11 mouse cellular contexts compared by ENCODE assay signal in genomic region chr6:29701051-29701450, GRCm38 (mm10). TPM values are rescaled to one million over a fixed set of nuclear protein-coding genes. Genes with fewer than 3 reads are reported as not detected.
DNase-seq lines count a peak whose midpoint lies in the region; ATAC-seq lines count a peak whose summit lies in the region.
"Had no signal": no experiment of that assay in that cellular context is flagged by ENCODE, and none has a peak within 500 bp of the region (broad histone marks: within the 10 kb centered on the region; RNA-seq: fewer than 3 reads in every experiment).

No protein-coding gene starts in this region.

- H3K9ac ChIP-seq in kidney, embryonic 15.5 days: no peak overlapping the region
- peak overlapping the region; percentile 86 for H3K9ac ChIP-seq in liver, embryonic 13.5 days
- H3K9ac ChIP-seq: embryonic facial prominence, embryonic 13.5 days had no signal

- no peaks in the 10 kb centered on the region for H3K9me3 ChIP-seq in kidney, embryonic 15.5 days (replicated peaks)
- no peaks in the 10 kb centered on the region for H3K9me3 ChIP-seq in liver, embryonic 13.5 days (replicated peaks)
- H3K9me3 ChIP-seq: embryonic facial prominence, embryonic 13.5 days had no signal

- no peak overlapping the region for H3K4me3 ChIP-seq in kidney, embryonic 15.5 days (replicated peaks)
- H3K4me3 ChIP-seq in liver, embryonic 13.5 days (replicated peaks): peak overlapping the region; percentile 58
- H3K4me3 ChIP-seq: embryonic facial prominence, embryonic 13.5 days had no signal

- H3K27ac ChIP-seq in kidney, embryonic 15.5 days: no peak overlapping the region
- H3K27ac ChIP-seq in liver, embryonic 13.5 days: peak overlapping the region; percentile 100
- H3K27ac ChIP-seq: embryonic facial prominence, embryonic 13.5 days had no signal

- ATAC-seq in kidney, embryonic 15.5 days (replicated peaks; ENCODE audit: low FRiP score): peak; percentile 78
- ATAC-seq in common myeloid progenitor, adult 5-6 weeks (replicated peaks; ENCODE audit: low read depth, poor library complexity, severe bottlenecking): peak; percentile 80
- ATAC-seq in liver, embryonic 13.5 days (ENCODE audit: low read depth): peak; percentile 88

- no peaks in the 10 kb centered on the region for H3K27me3 ChIP-seq in kidney, embryonic 15.5 days
- no peaks in the 10 kb centered on the region for H3K27me3 ChIP-seq in liver, embryonic 13.5 days

- no peak overlapping the region for H3K4me2 ChIP-seq in kidney, embryonic 15.5 days
- peak overlapping the region; percentile 82 for H3K4me2 ChIP-seq in liver, embryonic 13.5 days
- H3K4me2 ChIP-seq: embryonic facial prominence, embryonic 13.5 days had no signal

- 64% methylated on average over 6 of the region's 6 CpGs for WGBS in kidney, embryonic 15.5 days
- WGBS in liver, embryonic 13.5 days (ENCODE audit: insufficient replicate concordance): 21% methylated on average over 6 of the region's 6 CpGs

- H3K4me1 ChIP-seq in kidney, embryonic 15.5 days: no peaks in the 10 kb centered on the region
- H3K4me1 ChIP-seq in liver, embryonic 13.5 days (replicated peaks): peaks cover 93% of the 10 kb centered on the region
- H3K4me1 ChIP-seq: embryonic facial prominence, embryonic 13.5 days had no signal

- no peak for DNase-seq in kidney, postnatal 14 days
- DNase-seq in liver, embryonic 13.5 days: peak; percentile 94
- DNase-seq in spleen, postnatal 4 days (ENCODE audit: low spot score in 2 of 2): peak; percentile 86
- DNase-seq in urinary bladder, postnatal 25 days (ENCODE audit: low spot score): no peak
- DNase-seq in frontal cortex, postnatal 14 days (ENCODE audit: low spot score in 2 of 2): no peak
- DNase-seq in frontal cortex, postnatal 25 days (ENCODE audit: low spot score in 2 of 2): no peak
- DNase-seq: kidney, adult 9 months; lung, postnatal 10 days had no signal

- no peaks in the 10 kb centered on the region for H3K36me3 ChIP-seq in kidney, embryonic 15.5 days
- peaks cover 56% of the 10 kb centered on the region for H3K36me3 ChIP-seq in liver, embryonic 13.5 days
- H3K36me3 ChIP-seq: embryonic facial prominence, embryonic 13.5 days had no signal

RNA-seq across cellular contexts. Expression of gene Tspan33, which starts 7.0 kb away (rescaled TPM):
- polyA plus RNA-seq in kidney, embryonic 15.5 days (2015; fragmentation: Nextera tagmentation; extraction: Ambion mirVana): 19.0 and 19.2 TPM in 2 replicates
- 17.7 and 22.1 TPM in 2 replicates for total RNA-seq in common myeloid progenitor, adult 5-6 weeks (2017)
- polyA plus RNA-seq in liver, embryonic 13.5 days (2015; fragmentation: Nextera tagmentation; extraction: Ambion mirVana): 150 and 164 TPM in 2 replicates

RNA-seq across cellular contexts. Expression of gene Smo, which starts 34.3 kb away (rescaled TPM):
- 50.7 and 55.0 TPM in 2 replicates for polyA plus RNA-seq in kidney, embryonic 15.5 days (2015; fragmentation: Nextera tagmentation; extraction: Ambion mirVana)
- total RNA-seq in common myeloid progenitor, adult 5-6 weeks (2017): 29.8 and 31.7 TPM in 2 replicates
- polyA plus RNA-seq in liver, embryonic 13.5 days (2015; fragmentation: Nextera tagmentation; extraction: Ambion mirVana): 3.4 and 4.3 TPM in 2 replicates

Comparison
In these comparisons a context has a peak if more than half of its experiments do, and no peak if none do; other contexts are left out.
1. DNase-seq: peak in liver, embryonic 13.5 days (single experiment) and spleen, postnatal 4 days (2 of 2); none in kidney, postnatal 14 days (single experiment), urinary bladder, postnatal 25 days (single experiment), frontal cortex, postnatal 14 days (0 of 2) and frontal cortex, postnatal 25 days (0 of 2).
2. Peak in every context shown above with its lines, with median percentiles within 50 percentile points of each other: ATAC-seq.